Mouse (Mus musculus) midbrain, embryonic 10.5 days (tissue): ENCODE measurements around the gene Kmt2d. TPM values are rescaled to one million over a fixed set of nuclear protein-coding genes. Genes with fewer than 3 reads are reported as not detected.
A peak's percentile ranks its signal among the peaks of the same experiment; 100 is the strongest.

ENCODE experiments used
- DNase-seq: peaks from one replicate; pipeline ENCODE4 v3.0.0-alpha.2; 2017; ENCODE audit warnings: low spot score
- H3K27ac ChIP-seq: fragments of 300-500 bp; sonication (generic); replicated peaks from 2 replicates; pipeline ENCODE4 v1.5.1; 2016; ENCODE audit warnings: mild to moderate bottlenecking
- H3K27me3 ChIP-seq: fragments of 300-500 bp; sonication (generic); 2 replicates; pipeline ENCODE4 v1.6.1; 2016; ENCODE audit warnings: low read depth, mild to moderate bottlenecking; ENCODE audit not compliant: poor library complexity, severe bottlenecking
- H3K36me3 ChIP-seq: fragments of 300-500 bp; sonication (generic); 2 replicates; pipeline ENCODE4 v1.6.1; 2016; ENCODE audit warnings: mild to moderate bottlenecking, moderate library complexity
- H3K4me1 ChIP-seq: fragments of 300-500 bp; sonication (generic); 2 replicates; pipeline ENCODE4 v1.6.1; 2016
- H3K4me3 ChIP-seq: fragments of 300-500 bp; sonication (generic); 2 replicates; pipeline ENCODE4 v1.5.1; 2016; ENCODE audit warnings: mild to moderate bottlenecking, moderate library complexity
- H3K9me3 ChIP-seq: fragments of 300-500 bp; sonication (generic); replicated peaks from 2 replicates; pipeline ENCODE4 v1.6.1; 2016; ENCODE audit warnings: mild to moderate bottlenecking
- WGBS: fragments of 180-500 bp; shearing (Covaris S2); methylation state at CpG from one replicate; pipeline ENCODE4 v1.1.7; 2016; 5-methylcytosine and 5-hydroxymethylcytosine counted together
- polyA plus RNA-seq: library from polyadenylated mRNA; unstranded; fragments of >200 nt; fragmentation: Nextera tagmentation; extraction: Ambion mirVana; gene quantifications from 2 replicates; pipeline ENCODE4 v1.2.1, GENCODE M21; 2016

The Kmt2d gene
- polyA plus RNA-seq, 1 experiment from 2014 or later = 9.1 TPM

- WGBS = 96% methylated on average over 2 of the region's 2 CpGs
- Histone ChIP-seq H3K4me1 (no peaks in the 10 kb centered on the region), H3K27me3 (no peaks in the 10 kb centered on the region), H3K27ac (no peak overlapping the region), H3K36me3 (peaks cover 100% of the 10 kb centered on the region), H3K9me3 (no peaks in the 10 kb centered on the region), H3K4me3 (no peak overlapping the region)
- DNase-seq = no peak
These were observed 25.9 kb downstream of the Kmt2d start for GRCm38 (mm10) chr15:98845149-98845548.

- no peak overlapping the region for H3K27ac ChIP-seq
- no peaks in the 10 kb centered on the region for H3K9me3 ChIP-seq
- H3K4me3 ChIP-seq = no peak overlapping the region
- no peak for DNase-seq
- WGBS = 92% methylated on average over 11 of the region's 11 CpGs
- no peaks in the 10 kb centered on the region for H3K4me1 ChIP-seq
- H3K36me3 ChIP-seq = peaks cover 100% of the 10 kb centered on the region
- no peaks in the 10 kb centered on the region for H3K27me3 ChIP-seq
These were observed 27.3 kb downstream of the Kmt2d start for GRCm38 (mm10) chr15:98843595-98844223.

GRCm38 (mm10) chr15:98839671-98840585 lies 31.1 kb downstream of the Kmt2d start:
- H3K36me3 ChIP-seq = peaks cover 100% of the 10 kb centered on the region
- H3K4me1 ChIP-seq = no peaks in the 10 kb centered on the region
- no peak overlapping the region for H3K4me3 ChIP-seq
- WGBS = 96% methylated on average over 30 of the region's 30 CpGs
- H3K27ac ChIP-seq = no peak overlapping the region
- no peak for DNase-seq
- H3K9me3 ChIP-seq = no peaks in the 10 kb centered on the region
- no peaks in the 10 kb centered on the region for H3K27me3 ChIP-seq

- Histone ChIP-seq H3K4me1 (no peaks in the 10 kb centered on the region), H3K36me3 (peaks cover 100% of the 10 kb centered on the region), H3K4me3 (no peak overlapping the region), H3K27me3 (no peaks in the 10 kb centered on the region), H3K27ac (no peak overlapping the region), H3K9me3 (no peaks in the 10 kb centered on the region)
- DNase-seq = no peak
- WGBS = 95% methylated on average over 14 of the region's 14 CpGs
These were observed 31.8 kb downstream of the Kmt2d start for GRCm38 (mm10) chr15:98839161-98839560.

GRCm38 (mm10) chr15:98837743-98838103 lies 33.3 kb downstream of the Kmt2d start:
- peaks cover 5% of the 10 kb centered on the region for H3K4me1 ChIP-seq
- H3K36me3 ChIP-seq = peaks cover 100% of the 10 kb centered on the region
- H3K4me3 ChIP-seq = no peak overlapping the region
- no peaks in the 10 kb centered on the region for H3K27me3 ChIP-seq
- no peak for DNase-seq
- no peaks in the 10 kb centered on the region for H3K9me3 ChIP-seq
- WGBS = 78% methylated on average over 4 of the region's 4 CpGs
- no peak overlapping the region for H3K27ac ChIP-seq

GRCm38 (mm10) chr15:98837006-98837742 lies 33.8 kb downstream of the Kmt2d start:
- peaks cover 7% of the 10 kb centered on the region for H3K4me1 ChIP-seq
- no peaks in the 10 kb centered on the region for H3K27me3 ChIP-seq
- peaks cover 97% of the 10 kb centered on the region for H3K36me3 ChIP-seq
- no peak overlapping the region for H3K27ac ChIP-seq
- 95% methylated on average over 21 of the region's 21 CpGs for WGBS
- no peak overlapping the region for H3K4me3 ChIP-seq
- no peak for DNase-seq
- no peaks in the 10 kb centered on the region for H3K9me3 ChIP-seq

- H3K4me1 ChIP-seq = peaks cover 21% of the 10 kb centered on the region
- H3K27me3 ChIP-seq = no peaks in the 10 kb centered on the region
- DNase-seq = no peak
- 95% methylated on average over 14 of the region's 14 CpGs for WGBS
- H3K36me3 ChIP-seq = peaks cover 78% of the 10 kb centered on the region
- no peak overlapping the region for H3K4me3 ChIP-seq
- no peaks in the 10 kb centered on the region for H3K9me3 ChIP-seq
- H3K27ac ChIP-seq = no peak overlapping the region
These were observed 35.7 kb downstream of the Kmt2d start for GRCm38 (mm10) chr15:98835291-98835690.

- H3K36me3 ChIP-seq = peaks cover 69% of the 10 kb centered on the region
- H3K4me3 ChIP-seq = no peak overlapping the region
- DNase-seq = no peak
These were observed 36.9 kb downstream of the Kmt2d start for GRCm38 (mm10) chr15:98834059-98834458.

GRCm38 (mm10) chr15:98833281-98833680 lies 37.7 kb downstream of the Kmt2d start:
- H3K36me3 ChIP-seq = peaks cover 63% of the 10 kb centered on the region

More at GRCm38 (mm10) chr15:98834059-98834458, 36.9 kb downstream of the Kmt2d start:
- WGBS = 87% methylated on average over 13 of the region's 13 CpGs
- no peaks in the 10 kb centered on the region for H3K9me3 ChIP-seq
- H3K27me3 ChIP-seq = no peaks in the 10 kb centered on the region
- H3K4me1 ChIP-seq = peaks cover 33% of the 10 kb centered on the region
- no peak overlapping the region for H3K27ac ChIP-seq

GRCm38 (mm10) chr15:98832161-98833058 lies 38.6 kb downstream of the Kmt2d start:
- no peak overlapping the region for H3K27ac ChIP-seq
- H3K9me3 ChIP-seq = no peaks in the 10 kb centered on the region
- DNase-seq = no peak
- 68% methylated on average over 12 of the region's 12 CpGs for WGBS
- H3K4me1 ChIP-seq = peaks cover 34% of the 10 kb centered on the region
- H3K27me3 ChIP-seq = no peaks in the 10 kb centered on the region
- peaks cover 59% of the 10 kb centered on the region for H3K36me3 ChIP-seq
- peak overlapping the region; percentile 80; the same call in 1 of the 2 replicates for H3K4me3 ChIP-seq

More at GRCm38 (mm10) chr15:98833281-98833680, 37.7 kb downstream of the Kmt2d start:
- no peaks in the 10 kb centered on the region for H3K9me3 ChIP-seq
- no peak overlapping the region for H3K27ac ChIP-seq
- WGBS = 92% methylated on average over 11 of the region's 11 CpGs
- H3K27me3 ChIP-seq = no peaks in the 10 kb centered on the region
- H3K4me3 ChIP-seq = no peak overlapping the region
- H3K4me1 ChIP-seq = peaks cover 34% of the 10 kb centered on the region
- DNase-seq = no peak

GRCm38 (mm10) chr15:98831684-98832035 lies 39.3 kb downstream of the Kmt2d start:
- Histone ChIP-seq H3K4me3 (peak overlapping the region; percentile 80), H3K27me3 (no peaks in the 10 kb centered on the region), H3K27ac (peak overlapping the region; percentile 91), H3K4me1 (peaks cover 34% of the 10 kb centered on the region), H3K9me3 (no peaks in the 10 kb centered on the region), H3K36me3 (peaks cover 51% of the 10 kb centered on the region)
- WGBS = 22% methylated on average over 9 of the region's 9 CpGs
- DNase-seq = no peak
